In genomic region chr12:77928729-77929128, GRCm38 (mm10) we compare ENCODE assay signal across 30 mouse cellular contexts.
DNase-seq lines count a peak whose midpoint lies in the region; ATAC-seq lines count a peak whose summit lies in the region.
"Had no signal": no experiment of that assay in that cellular context is flagged by ENCODE, and none has a peak within 500 bp of the region (broad histone marks: within the 10 kb centered on the region; RNA-seq: fewer than 3 reads in every experiment).

No protein-coding gene starts in this region.

- no peak overlapping the region for H3K4me3 ChIP-seq in neural tube, embryonic 13.5 days
- H3K4me3 ChIP-seq: embryonic facial prominence, embryonic 13.5 days; forebrain, embryonic 10.5 days; forebrain, embryonic 15.5 days; gastrocnemius, adult 2 months; intestine, embryonic 15.5 days; layer of hippocampus, adult 2 months; left cerebral cortex, adult 2 months; liver, embryonic 13.5 days; midbrain, embryonic 10.5 days; myocyte had no signal

- DNase-seq in embryo, embryonic 11 days: peak; percentile 2
- DNase-seq in embryo, embryonic 9.5 days (ENCODE audit: extremely low spot score): no peak
- DNase-seq in left cerebral cortex, postnatal 4 days: peak; percentile 69
- DNase-seq in left cerebral cortex, adult 9 months (ENCODE audit: low spot score in 2 of 2): no peak
- peak; percentile 14 for DNase-seq in mesoderm, embryonic 11.5 days (ENCODE audit: low read depth, low spot score)
- DNase-seq: adrenal gland, postnatal 25 days; B cell, adult 2 months; cerebellum, postnatal 36 days; gastrocnemius, adult 2 months; gastrocnemius, postnatal 36 days; heart, adult 18-20 months; heart, postnatal 4 days; kidney, adult 2 months; kidney, postnatal 36 days; liver, embryonic 13.5 days; lung, embryonic 14.5 days; lung, postnatal 14 days; thymus, postnatal 4 days had no signal

- H3K36me3 ChIP-seq in neural tube, embryonic 13.5 days: no peaks in the 10 kb centered on the region
- H3K36me3 ChIP-seq: embryonic facial prominence, embryonic 13.5 days; forebrain, embryonic 10.5 days; forebrain, embryonic 15.5 days; intestine, embryonic 15.5 days; liver, embryonic 13.5 days; midbrain, embryonic 10.5 days had no signal

- H3K4me1 ChIP-seq in neural tube, embryonic 13.5 days (replicated peaks): peaks cover 12% of the 10 kb centered on the region
- H3K4me1 ChIP-seq: embryonic facial prominence, embryonic 13.5 days; forebrain, embryonic 15.5 days; intestine, embryonic 15.5 days; liver, embryonic 13.5 days had no signal

- peak; percentile 61 for ATAC-seq in neural tube, embryonic 13.5 days (ENCODE audit: low read depth)
- no peak for ATAC-seq in inflammation-experienced regulatory T-cells, adult 6 months
- ATAC-seq: forebrain, embryonic 15.5 days; intestine, embryonic 15.5 days; midbrain, embryonic 16.5 days had no signal

- H3K27me3 ChIP-seq in neural tube, embryonic 13.5 days: no peaks in the 10 kb centered on the region
- H3K27me3 ChIP-seq: embryonic facial prominence, embryonic 13.5 days; forebrain, embryonic 15.5 days; intestine, embryonic 15.5 days; liver, embryonic 13.5 days had no signal

- H3K9ac ChIP-seq in neural tube, embryonic 13.5 days: no peak overlapping the region
- H3K9ac ChIP-seq: embryonic facial prominence, embryonic 13.5 days; forebrain, embryonic 15.5 days; intestine, embryonic 15.5 days; liver, embryonic 13.5 days; lung, embryonic 14.5 days had no signal

- no peak overlapping the region for H3K27ac ChIP-seq in neural tube, embryonic 13.5 days (replicated peaks)
- H3K27ac ChIP-seq: embryonic facial prominence, embryonic 13.5 days; forebrain, embryonic 10.5 days; forebrain, embryonic 15.5 days; gastrocnemius, adult 2 months; intestine, embryonic 15.5 days; layer of hippocampus, adult 2 months; left cerebral cortex, adult 2 months; liver, embryonic 13.5 days; midbrain, embryonic 10.5 days had no signal

- intact Hi-C loops in left cerebral cortex, postnatal 4 days (cut with DNase I): no loop called here

- no peaks in the 10 kb centered on the region for H3K9me3 ChIP-seq in neural tube, embryonic 13.5 days
- H3K9me3 ChIP-seq: embryonic facial prominence, embryonic 13.5 days; forebrain, embryonic 10.5 days; forebrain, embryonic 15.5 days; intestine, embryonic 15.5 days; liver, embryonic 13.5 days; midbrain, embryonic 10.5 days had no signal

- 22% methylated on average over 4 of the region's 4 CpGs for WGBS in neural tube, embryonic 13.5 days

- H3K4me2 ChIP-seq in neural tube, embryonic 13.5 days: no peak overlapping the region
- H3K4me2 ChIP-seq: embryonic facial prominence, embryonic 13.5 days; forebrain, embryonic 15.5 days; heart, embryonic 11.5 days; intestine, embryonic 15.5 days; liver, embryonic 13.5 days; lung, embryonic 14.5 days had no signal

Comparison
In these comparisons a context has a peak if more than half of its experiments do, and no peak if none do; other contexts are left out.
1. DNase-seq: peak in embryo, embryonic 11 days (single experiment), left cerebral cortex, postnatal 4 days (single experiment) and mesoderm, embryonic 11.5 days (single experiment); none in embryo, embryonic 9.5 days (single experiment) and left cerebral cortex, adult 9 months (0 of 2).